Mouse (Mus musculus): Measurements from ENCODE around the gene Erv3. TPM values are rescaled to one million over a fixed set of nuclear protein-coding genes. Genes with fewer than 3 reads are reported as not detected.

The Erv3 gene
- polyA plus RNA-seq, 1 experiment from 2014 or later, result not detected

GRCm38 (mm10) chr2:131902423-131902822 lies 42.9 kb upstream of the Erv3 start:
- H3K9me3 ChIP-seq (ENCODE audit: control insufficient read depth, low read length), result no peaks in the 10 kb centered on the region
- H3K27me3 ChIP-seq (ENCODE audit: control insufficient read depth, insufficient read depth, low read length), result no peaks in the 10 kb centered on the region
- H3K4me2 ChIP-seq (ENCODE audit: low read length), result no peak overlapping the region
- DNase-seq, result no peak
- H3K27ac ChIP-seq (replicated peaks; ENCODE audit: low read depth, low read length), result no peak overlapping the region
- 60% methylated on average over 2 of the region's 3 CpGs for WGBS
- no peak for ATAC-seq (ENCODE audit: low FRiP score, low TSS enrichment)
- H3K4me1 ChIP-seq (ENCODE audit: control insufficient read depth, insufficient read depth, low read length), result no peaks in the 10 kb centered on the region
- H3K9ac ChIP-seq (replicated peaks; ENCODE audit: low read length), result no peak overlapping the region
- H3K36me3 ChIP-seq (ENCODE audit: control insufficient read depth, insufficient read depth, low read length), result no peaks in the 10 kb centered on the region
- no peak overlapping the region for H3K4me3 ChIP-seq (replicated peaks; ENCODE audit: low read depth, low read length)

- no peak overlapping the region for H3K4me3 ChIP-seq (replicated peaks; ENCODE audit: low read depth, low read length)
- H3K36me3 ChIP-seq (ENCODE audit: control insufficient read depth, insufficient read depth, low read length), result no peaks in the 10 kb centered on the region
- no peak for DNase-seq
- no peaks in the 10 kb centered on the region for H3K9me3 ChIP-seq (ENCODE audit: control insufficient read depth, low read length)
- 90% methylated on average over 12 of the region's 12 CpGs for WGBS
- H3K4me2 ChIP-seq (ENCODE audit: low read length), result no peak overlapping the region
- H3K27ac ChIP-seq (replicated peaks; ENCODE audit: low read depth, low read length), result no peak overlapping the region
- no peak overlapping the region for H3K9ac ChIP-seq (replicated peaks; ENCODE audit: low read length)
- no peaks in the 10 kb centered on the region for H3K27me3 ChIP-seq (ENCODE audit: control insufficient read depth, insufficient read depth, low read length)
- H3K4me1 ChIP-seq (ENCODE audit: control insufficient read depth, insufficient read depth, low read length), result no peaks in the 10 kb centered on the region
- no peak for ATAC-seq (ENCODE audit: low FRiP score, low TSS enrichment)
These were observed 38.0 kb upstream of the Erv3 start for GRCm38 (mm10) chr2:131897336-131898109.

- DNase-seq (no peak), ATAC-seq (ENCODE audit: low FRiP score, low TSS enrichment) (no peak)
- H3K9ac ChIP-seq (replicated peaks; ENCODE audit: low read length), result no peak overlapping the region
- H3K4me1 ChIP-seq (ENCODE audit: control insufficient read depth, insufficient read depth, low read length), result no peaks in the 10 kb centered on the region
- H3K27me3 ChIP-seq (ENCODE audit: control insufficient read depth, insufficient read depth, low read length), result no peaks in the 10 kb centered on the region
- no peak overlapping the region for H3K27ac ChIP-seq (replicated peaks; ENCODE audit: low read depth, low read length)
- H3K4me3 ChIP-seq (replicated peaks; ENCODE audit: low read depth, low read length), result no peak overlapping the region
- 93% methylated on average over 4 of the region's 4 CpGs for WGBS
- no peaks in the 10 kb centered on the region for H3K9me3 ChIP-seq (ENCODE audit: control insufficient read depth, low read length)
- H3K36me3 ChIP-seq (ENCODE audit: control insufficient read depth, insufficient read depth, low read length), result no peaks in the 10 kb centered on the region
- no peak overlapping the region for H3K4me2 ChIP-seq (ENCODE audit: low read length)
These were observed 36.5 kb upstream of the Erv3 start for GRCm38 (mm10) chr2:131896011-131896410.

GRCm38 (mm10) chr2:131895106-131895505 lies 35.6 kb upstream of the Erv3 start:
- no peak overlapping the region for H3K27ac ChIP-seq (replicated peaks; ENCODE audit: low read depth, low read length)
- no peaks in the 10 kb centered on the region for H3K9me3 ChIP-seq (ENCODE audit: control insufficient read depth, low read length)
- H3K4me1 ChIP-seq (ENCODE audit: control insufficient read depth, insufficient read depth, low read length), result no peaks in the 10 kb centered on the region
- no peak for DNase-seq
- no peak overlapping the region for H3K9ac ChIP-seq (replicated peaks; ENCODE audit: low read length)
- no peak overlapping the region for H3K4me3 ChIP-seq (replicated peaks; ENCODE audit: low read depth, low read length)
- WGBS, result 99% methylated on average over 2 of the region's 2 CpGs
- H3K36me3 ChIP-seq (ENCODE audit: control insufficient read depth, insufficient read depth, low read length), result no peaks in the 10 kb centered on the region
- no peak for ATAC-seq (ENCODE audit: low FRiP score, low TSS enrichment)
- H3K27me3 ChIP-seq (ENCODE audit: control insufficient read depth, insufficient read depth, low read length), result no peaks in the 10 kb centered on the region
- no peak overlapping the region for H3K4me2 ChIP-seq (ENCODE audit: low read length)

- Histone ChIP-seq H3K9me3 (ENCODE audit: control insufficient read depth, low read length) (no peaks in the 10 kb centered on the region), H3K36me3 (ENCODE audit: control insufficient read depth, insufficient read depth, low read length) (no peaks in the 10 kb centered on the region), H3K4me3 (replicated peaks; ENCODE audit: low read depth, low read length) (no peak overlapping the region), H3K4me1 (ENCODE audit: control insufficient read depth, insufficient read depth, low read length) (no peaks in the 10 kb centered on the region), H3K27me3 (ENCODE audit: control insufficient read depth, insufficient read depth, low read length) (no peaks in the 10 kb centered on the region), H3K27ac (replicated peaks; ENCODE audit: low read depth, low read length) (no peak overlapping the region), H3K9ac (replicated peaks; ENCODE audit: low read length) (no peak overlapping the region), H3K4me2 (ENCODE audit: low read length) (no peak overlapping the region)
- ATAC-seq (ENCODE audit: low FRiP score, low TSS enrichment) (no peak), DNase-seq (peak; percentile 14)
- WGBS, result 24% methylated on average over 5 of the region's 5 CpGs
These were observed 33.0 kb upstream of the Erv3 start for GRCm38 (mm10) chr2:131892534-131892933.

GRCm38 (mm10) chr2:131888233-131888632 lies 28.7 kb upstream of the Erv3 start:
- no peak overlapping the region for H3K4me2 ChIP-seq (ENCODE audit: low read length)
- no peaks in the 10 kb centered on the region for H3K36me3 ChIP-seq (ENCODE audit: control insufficient read depth, insufficient read depth, low read length)
- H3K9me3 ChIP-seq (ENCODE audit: control insufficient read depth, low read length), result no peaks in the 10 kb centered on the region
- ATAC-seq (ENCODE audit: low FRiP score, low TSS enrichment) (no peak), DNase-seq (no peak)
- H3K27ac ChIP-seq (replicated peaks; ENCODE audit: low read depth, low read length), result no peak overlapping the region
- H3K4me3 ChIP-seq (replicated peaks; ENCODE audit: low read depth, low read length), result no peak overlapping the region
- H3K9ac ChIP-seq (replicated peaks; ENCODE audit: low read length), result no peak overlapping the region
- no peaks in the 10 kb centered on the region for H3K27me3 ChIP-seq (ENCODE audit: control insufficient read depth, insufficient read depth, low read length)
- 80% methylated on average over 7 of the region's 7 CpGs for WGBS
- H3K4me1 ChIP-seq (ENCODE audit: control insufficient read depth, insufficient read depth, low read length), result peaks cover under 1% of the 10 kb centered on the region; the same call in 1 of the 2 replicates

GRCm38 (mm10) chr2:131886503-131887160 lies 27.1 kb upstream of the Erv3 start:
- no peaks in the 10 kb centered on the region for H3K9me3 ChIP-seq (ENCODE audit: control insufficient read depth, low read length)

GRCm38 (mm10) chr2:131883136-131883535 lies 23.6 kb upstream of the Erv3 start:
- Histone ChIP-seq H3K4me2 (ENCODE audit: low read length) (no peak overlapping the region), H3K36me3 (ENCODE audit: control insufficient read depth, insufficient read depth, low read length) (no peaks in the 10 kb centered on the region), H3K4me3 (replicated peaks; ENCODE audit: low read depth, low read length) (no peak overlapping the region), H3K4me1 (ENCODE audit: control insufficient read depth, insufficient read depth, low read length) (peaks cover 6% of the 10 kb centered on the region; the same call in 1 of the 2 replicates), H3K27me3 (ENCODE audit: control insufficient read depth, insufficient read depth, low read length) (no peaks in the 10 kb centered on the region), H3K9me3 (ENCODE audit: control insufficient read depth, low read length) (no peaks in the 10 kb centered on the region), H3K27ac (replicated peaks; ENCODE audit: low read depth, low read length) (no peak overlapping the region), H3K9ac (replicated peaks; ENCODE audit: low read length) (no peak overlapping the region)
- DNase-seq (peak; percentile 33), ATAC-seq (ENCODE audit: low FRiP score, low TSS enrichment) (no peak)
- WGBS, result 63% methylated on average over 2 of the region's 2 CpGs

More at GRCm38 (mm10) chr2:131886503-131887160, 27.1 kb upstream of the Erv3 start:
- H3K9ac ChIP-seq (replicated peaks; ENCODE audit: low read length), result no peak overlapping the region
- no peak overlapping the region for H3K27ac ChIP-seq (replicated peaks; ENCODE audit: low read depth, low read length)
- no peak for ATAC-seq (ENCODE audit: low FRiP score, low TSS enrichment)
- no peak overlapping the region for H3K4me3 ChIP-seq (replicated peaks; ENCODE audit: low read depth, low read length)
- 90% methylated on average over 6 of the region's 6 CpGs for WGBS
- DNase-seq, result no peak
- no peaks in the 10 kb centered on the region for H3K27me3 ChIP-seq (ENCODE audit: control insufficient read depth, insufficient read depth, low read length)
- no peak overlapping the region for H3K4me2 ChIP-seq (ENCODE audit: low read length)
- H3K4me1 ChIP-seq (ENCODE audit: control insufficient read depth, insufficient read depth, low read length), result peaks cover 6% of the 10 kb centered on the region; the same call in 1 of the 2 replicates
- no peaks in the 10 kb centered on the region for H3K36me3 ChIP-seq (ENCODE audit: control insufficient read depth, insufficient read depth, low read length)

GRCm38 (mm10) chr2:131881766-131882165 lies 22.2 kb upstream of the Erv3 start:
- no peak for ATAC-seq (ENCODE audit: low FRiP score, low TSS enrichment)
- no peaks in the 10 kb centered on the region for H3K9me3 ChIP-seq (ENCODE audit: control insufficient read depth, low read length)
- no peak overlapping the region for H3K9ac ChIP-seq (replicated peaks; ENCODE audit: low read length)
- H3K4me2 ChIP-seq (ENCODE audit: low read length), result no peak overlapping the region
- no peak for DNase-seq
- no peaks in the 10 kb centered on the region for H3K36me3 ChIP-seq (ENCODE audit: control insufficient read depth, insufficient read depth, low read length)
- no peaks in the 10 kb centered on the region for H3K27me3 ChIP-seq (ENCODE audit: control insufficient read depth, insufficient read depth, low read length)
- peaks cover 6% of the 10 kb centered on the region; the same call in 1 of the 2 replicates for H3K4me1 ChIP-seq (ENCODE audit: control insufficient read depth, insufficient read depth, low read length)
- H3K4me3 ChIP-seq (replicated peaks; ENCODE audit: low read depth, low read length), result no peak overlapping the region
- H3K27ac ChIP-seq (replicated peaks; ENCODE audit: low read depth, low read length), result no peak overlapping the region
- WGBS, result 57% methylated on average over 4 of the region's 4 CpGs
